Mouse (Mus musculus): ENCODE data around the gene Zc3h14. TPM values are rescaled to one million over a fixed set of nuclear protein-coding genes. Genes with fewer than 3 reads are reported as not detected.

Zc3h14 gene
- total RNA-seq, 2 experiments from 2014 or later, result 92.6 to 96.6 TPM

GRCm38 (mm10) chr12:98832929-98833598 is 86.3 kb downstream of the Zc3h14 start:
- intact Hi-C loops (cut with DNase I), result no loop called here

GRCm38 (mm10) chr12:98833901-98834300 is 87.1 kb downstream of the Zc3h14 start:
- intact Hi-C loops (cut with DNase I), result no loop called here
- DNase-seq (ENCODE audit: low spot score in 2 of 2), result no peak

More at GRCm38 (mm10) chr12:98832929-98833598, 86.3 kb downstream of the Zc3h14 start:
- DNase-seq (ENCODE audit: low spot score in 2 of 2), result no peak

GRCm38 (mm10) chr12:98834879-98835278 is 88.1 kb downstream of the Zc3h14 start:
- intact Hi-C loops (cut with DNase I), result no loop called here
- no peak for DNase-seq (ENCODE audit: low spot score in 2 of 2)

DNA sequence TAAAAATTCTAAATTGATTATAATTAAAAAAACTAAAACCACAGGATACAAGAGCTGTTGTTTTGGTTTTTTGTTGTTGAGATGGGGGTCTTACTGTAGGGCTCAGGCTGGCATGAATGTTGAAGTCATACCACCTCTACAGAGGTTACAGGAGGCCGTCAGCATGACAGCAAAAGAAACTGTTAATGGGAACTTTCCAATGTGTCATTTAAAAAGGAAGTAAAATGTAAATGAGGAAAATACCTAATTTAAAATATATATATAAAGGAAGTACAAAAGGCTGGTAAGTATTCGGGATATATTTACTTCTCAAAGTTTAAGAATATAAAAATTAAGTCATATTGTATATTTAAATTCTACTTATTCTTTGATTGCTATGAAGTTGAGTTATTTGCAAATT is 88.7 kb downstream of the Zc3h14 start:
- no peak for DNase-seq (ENCODE audit: low spot score in 2 of 2)
- intact Hi-C loops (cut with DNase I), result no loop called here

Other genes with a start within 250 kb of the Zc3h14 start
- 10 to 100 TPM; 22.8 to 26.2 TPM for gene Kcnk10, start 168.7 kb upstream of the Zc3h14 start, total RNA-seq (2021)
- 10 to 100 TPM; 32.6 to 32.8 TPM for gene Spata7, start 118.8 kb upstream of the Zc3h14 start, total RNA-seq (2021)
- 1 to 10 TPM; 7.5 to 7.6 TPM for gene Ptpn21, start 9.6 kb upstream of the Zc3h14 start, total RNA-seq (2021)
- 10 to 100 TPM; 58.2 to 59.7 TPM for gene Eml5, start 154.5 kb downstream of the Zc3h14 start, total RNA-seq (2021)
- 10 to 100 TPM; 35.5 to 36.2 TPM for gene Ttc8, start 173.6 kb downstream of the Zc3h14 start, total RNA-seq (2021)

All from left cerebral cortex, postnatal 14 days (tissue).